Mouse (Mus musculus) erythroid progenitor cell, adult 5-6 weeks (primary cell): ENCODE measurements around the gene 2010111I01Rik. TPM values are rescaled to one million over a fixed set of nuclear protein-coding genes. Genes with fewer than 3 reads are reported as not detected.
A peak's percentile ranks its signal among the peaks of the same experiment; 100 is the strongest.

Experiments used
- ATAC-seq: replicated peaks from 2 replicates; pipeline ENCODE4 v1.8.0; 2016; ENCODE audit warnings: moderate number of reproducible peaks, mild to moderate bottlenecking, moderate TSS enrichment, inconsistent platforms; ENCODE audit not compliant: poor library complexity, low FRiP score, severe bottlenecking
- total RNA-seq, 2 experiments: library from RNA; stranded (forward) in 1 of 2; stranded (reverse) in 1 of 2; fragments of 150-400 nt in 1 of 2; fragments of 186-747, 209-891 nt in 1 of 2; gene quantifications; 2 replicates each; pipeline versions ENCODE4 v1.2.3 to v1.2.4; 2015 to 2017; ENCODE audit warnings: low replicate concordance in 2 of 2

The 2010111I01Rik gene
- total RNA-seq, 2 experiments from 2014 or later, result 5.9 to 28.4 TPM

- ATAC-seq, result no peak
These were observed 175.0 kb downstream of the 2010111I01Rik start for GRCm38 (mm10) chr13:63139463-63140226.

- no peak for ATAC-seq
These were observed 176.1 kb downstream of the 2010111I01Rik start for GRCm38 (mm10) chr13:63140784-63141183.

- ATAC-seq, result no peak
These were observed 176.6 kb downstream of the 2010111I01Rik start for GRCm38 (mm10) chr13:63141275-63141674.

- ATAC-seq, result no peak
These were observed 182.0 kb downstream of the 2010111I01Rik start for GRCm38 (mm10) chr13:63146604-63147188.

GRCm38 (mm10) chr13:63148157-63148556 is 183.5 kb downstream of the 2010111I01Rik start:
- no peak for ATAC-seq

GRCm38 (mm10) chr13:63150470-63151020 is 185.9 kb downstream of the 2010111I01Rik start:
- no peak for ATAC-seq

GRCm38 (mm10) chr13:63151028-63151738 is 186.5 kb downstream of the 2010111I01Rik start:
- ATAC-seq, result 0 out of 2 replicates have a peak, but pooled peaks have one; percentile 42

- ATAC-seq, result no peak
These were observed 187.8 kb downstream of the 2010111I01Rik start for GRCm38 (mm10) chr13:63152498-63152897.

GRCm38 (mm10) chr13:63153397-63153796 is 188.7 kb downstream of the 2010111I01Rik start:
- ATAC-seq, result no peak

GRCm38 (mm10) chr13:63154851-63155571 is 190.3 kb downstream of the 2010111I01Rik start:
- ATAC-seq, result no peak

- ATAC-seq, result no peak
These were observed 191.6 kb downstream of the 2010111I01Rik start for GRCm38 (mm10) chr13:63156264-63156663.

GRCm38 (mm10) chr13:63170282-63171073 is 205.8 kb downstream of the 2010111I01Rik start:
- ATAC-seq, result no peak

GRCm38 (mm10) chr13:63171347-63172096 is 206.8 kb downstream of the 2010111I01Rik start:
- ATAC-seq, result no peak

GRCm38 (mm10) chr13:63172097-63172445 is 207.4 kb downstream of the 2010111I01Rik start:
- ATAC-seq, result no peak

- no peak for ATAC-seq
These were observed 209.7 kb downstream of the 2010111I01Rik start for GRCm38 (mm10) chr13:63174252-63175020.

- ATAC-seq, result no peak
These were observed 211.4 kb downstream of the 2010111I01Rik start for GRCm38 (mm10) chr13:63176131-63176530.

GRCm38 (mm10) chr13:63177232-63177631 is 212.5 kb downstream of the 2010111I01Rik start:
- ATAC-seq, result no peak
